Mouse (Mus musculus) left cerebral cortex, postnatal 14 days (tissue): ENCODE measurements around the gene Atf6. TPM values are rescaled to one million over a fixed set of nuclear protein-coding genes. Genes with fewer than 3 reads are reported as not detected.
A peak's percentile ranks its signal among the peaks of the same experiment; 100 is the strongest.

Experiments used
- DNase-seq, 2 experiments: peaks; one replicate each; pipeline ENCODE4 v3.0.0; 2021 to 2022; ENCODE audit warnings: low spot score in 2 of 2, mixed read lengths in 1 of 2
- intact Hi-C: fragments of 180-260 bp; cut with DNase I; formaldehyde crosslinking; loops from one replicate; pipeline ENCODE4 v1.15.1; 2025
- total RNA-seq, 2 experiments: library from RNA; stranded (reverse); gene quantifications; 2 replicates each; pipeline ENCODE4 v1.2.3; 2021

Atf6 gene
- total RNA-seq, 2 experiments from 2014 or later: 33.2 to 34.6 TPM

GRCm38 (mm10) chr1:170886044-170886458 lies 18.5 kb upstream of the Atf6 start:
- intact Hi-C loops: no loop called here
- DNase-seq: no peak

- peak; percentile 90 to 93 for DNase-seq
- intact Hi-C loops: no loop called here
Observed at GRCm38 (mm10) chr1:170884978-170885561, 17.5 kb upstream of the Atf6 start, which contains the start of the genes Gm26620 and Dusp12. TSS of gene Gm26620 (plus strand) at chr1:170885065. TSS of gene Dusp12 (minus strand) at chr1:170885540.

GRCm38 (mm10) chr1:170884390-170884789 lies 16.8 kb upstream of the Atf6 start:
- intact Hi-C loops: no loop called here
- no peak for DNase-seq

GRCm38 (mm10) chr1:170882915-170883485 lies 15.4 kb upstream of the Atf6 start:
- intact Hi-C loops: no loop called here
- no peak for DNase-seq

GRCm38 (mm10) chr1:170876906-170877305 lies 9.3 kb upstream of the Atf6 start:
- no peak for DNase-seq
- intact Hi-C loops: no loop called here

GRCm38 (mm10) chr1:170875676-170876075 lies 8.1 kb upstream of the Atf6 start:
- intact Hi-C loops: no loop called here
- no peak for DNase-seq

GRCm38 (mm10) chr1:170871961-170872360 lies 4.4 kb upstream of the Atf6 start:
- DNase-seq: no peak
- intact Hi-C loops: no loop called here

GRCm38 (mm10) chr1:170871402-170871801 lies 3.8 kb upstream of the Atf6 start:
- no peak for DNase-seq
- intact Hi-C loops: no loop called here

- intact Hi-C loops: no loop called here
- DNase-seq: no peak
Observed at GRCm38 (mm10) chr1:170868905-170869283, 1.3 kb upstream of the Atf6 start.

- intact Hi-C loops: no loop called here
- DNase-seq: peak; percentile 71 to 84
Observed at GRCm38 (mm10) chr1:170868107-170868904, 735 bp upstream of the Atf6 start.

GRCm38 (mm10) chr1:170866992-170867690 lies 430 bp downstream of the Atf6 start:
- intact Hi-C loops: no loop called here
- DNase-seq: peak; percentile 40 to 63

- intact Hi-C loops: no loop called here
Observed at GRCm38 (mm10) chr1:170865406-170865805, 2.2 kb downstream of the Atf6 start.

GRCm38 (mm10) chr1:170864754-170865153 lies 2.8 kb downstream of the Atf6 start:
- no peak for DNase-seq
- intact Hi-C loops: no loop called here

More at GRCm38 (mm10) chr1:170865406-170865805, 2.2 kb downstream of the Atf6 start:
- no peak for DNase-seq

GRCm38 (mm10) chr1:170864234-170864633 lies 3.3 kb downstream of the Atf6 start:
- DNase-seq: no peak
- intact Hi-C loops: no loop called here

GRCm38 (mm10) chr1:170863033-170863432 lies 4.5 kb downstream of the Atf6 start:
- intact Hi-C loops: no loop called here
- no peak for DNase-seq

GRCm38 (mm10) chr1:170862435-170862717 lies 5.2 kb downstream of the Atf6 start:
- no peak for DNase-seq
- intact Hi-C loops: no loop called here

GRCm38 (mm10) chr1:170861671-170862434 lies 5.7 kb downstream of the Atf6 start:
- intact Hi-C loops: no loop called here

GRCm38 (mm10) chr1:170858872-170859271 lies 8.7 kb downstream of the Atf6 start:
- intact Hi-C loops: no loop called here

More at GRCm38 (mm10) chr1:170861671-170862434, 5.7 kb downstream of the Atf6 start:
- no peak for DNase-seq

GRCm38 (mm10) chr1:170857369-170857768 lies 10.2 kb downstream of the Atf6 start:
- DNase-seq: no peak
- intact Hi-C loops: no loop called here

More at GRCm38 (mm10) chr1:170858872-170859271, 8.7 kb downstream of the Atf6 start:
- DNase-seq: no peak
